Mouse (Mus musculus) cerebral cortex, adult 2 months (tissue): ENCODE data around the gene Kcnj5.

Experiments
- WGBS: fragments of 180-500 bp; shearing (Covaris S2); methylation state at CpG from one replicate; pipeline ENCODE4 v1.1.7; 2018; 5-methylcytosine and 5-hydroxymethylcytosine counted together

Kcnj5 gene

GRCm38 (mm10) chr9:32344051-32344450 is at the start of gene Kcnj5:
Gene Kcnj5 (minus strand): TSS chr9:32344350.
- WGBS: 3% methylated on average over 20 of the region's 20 CpGs

GRCm38 (mm10) chr9:32392716-32393115 is 48.6 kb upstream of the Kcnj5 start:
- WGBS: 84% methylated on average over 6 of the region's 6 CpGs

DNA sequence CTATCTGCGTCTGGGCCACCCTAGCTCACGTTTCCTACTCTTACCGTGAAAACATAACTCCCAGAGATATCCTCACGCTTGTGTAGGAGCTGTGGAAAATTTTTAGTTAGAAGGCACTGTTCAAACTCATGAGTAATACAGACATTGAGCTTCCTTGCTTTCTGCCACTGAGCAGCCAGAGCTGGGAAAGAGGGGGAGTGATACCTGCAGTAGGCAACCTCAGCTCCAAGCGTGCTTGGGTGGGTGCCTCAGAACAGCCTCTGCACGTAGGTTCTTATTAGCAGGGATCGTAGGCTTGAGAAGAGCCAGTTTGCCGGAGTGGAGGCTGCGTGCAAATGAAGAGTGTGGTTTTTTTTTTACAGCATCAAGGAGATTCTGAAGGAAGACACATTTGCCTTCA is 47.6 kb upstream of the Kcnj5 start:
- 48% methylated on average over 9 of the region's 9 CpGs for WGBS

DNA sequence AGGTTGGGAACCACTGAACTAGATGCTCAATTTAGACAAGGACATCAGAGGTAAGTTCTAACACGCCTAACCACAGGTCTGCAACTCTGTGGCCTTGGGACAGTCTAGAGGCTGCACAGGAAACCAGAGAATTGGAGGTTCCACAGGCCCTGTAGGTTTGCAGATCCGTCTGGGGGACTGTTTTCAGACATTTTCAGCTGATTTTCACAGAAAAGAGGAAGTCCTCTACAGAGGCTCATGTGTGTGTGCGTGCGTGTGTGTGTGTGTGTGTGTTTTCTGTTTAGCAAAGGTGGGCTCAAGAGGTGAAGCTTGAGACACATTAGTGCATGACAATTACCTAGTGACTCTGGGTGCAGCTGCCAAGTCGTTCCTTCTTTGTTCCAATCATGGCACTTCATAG is 46.9 kb upstream of the Kcnj5 start:
- WGBS: 86% methylated on average over 5 of the region's 5 CpGs

DNA sequence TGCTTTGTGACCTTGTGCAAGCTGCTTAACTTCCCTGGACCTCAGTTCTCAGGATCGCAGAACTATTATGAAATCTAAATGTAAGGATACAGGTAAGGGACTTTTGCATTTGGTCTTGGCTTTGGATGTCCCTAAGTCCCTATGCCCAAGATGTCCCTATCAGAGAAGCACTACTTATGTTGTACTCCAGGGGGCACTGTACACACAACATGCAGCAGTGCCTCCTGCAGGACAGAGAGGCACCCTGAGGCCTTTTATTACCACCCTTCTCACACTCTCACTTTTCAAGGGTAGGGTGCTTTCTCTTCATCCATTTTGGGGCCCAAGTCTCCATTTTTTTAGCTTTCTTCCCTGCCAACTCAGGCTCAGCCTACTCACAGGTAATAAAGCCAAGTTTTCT is 44.0 kb upstream of the Kcnj5 start:
- WGBS: 89% methylated on average over 1 of the region's 1 CpGs

- WGBS: 87% methylated on average over 4 of the region's 4 CpGs
These were observed 40.8 kb upstream of the Kcnj5 start for GRCm38 (mm10) chr9:32384906-32385305.

- 88% methylated on average over 5 of the region's 5 CpGs for WGBS
These were observed 32.9 kb upstream of the Kcnj5 start for GRCm38 (mm10) chr9:32376863-32377590.

DNA sequence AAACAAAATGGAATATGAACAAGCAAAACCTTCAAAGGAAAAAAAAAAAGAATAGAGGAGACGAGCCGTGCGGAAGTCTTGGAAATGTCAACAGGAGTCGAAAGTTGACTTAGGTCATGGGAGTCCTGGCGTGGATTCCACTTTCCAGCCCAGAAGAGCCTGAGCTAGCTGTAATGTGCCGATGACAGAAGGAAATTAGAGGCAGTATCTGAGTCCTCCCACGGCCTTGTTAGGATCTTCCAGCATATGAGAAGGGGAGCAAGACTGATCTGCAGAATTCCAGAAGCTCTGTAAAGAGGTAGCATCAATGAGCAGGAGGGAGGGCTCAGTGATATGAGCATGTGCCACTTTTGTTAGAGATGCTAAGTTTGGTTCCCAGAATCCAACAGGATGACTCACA is 31.9 kb upstream of the Kcnj5 start:
- WGBS: 77% methylated on average over 7 of the region's 7 CpGs

GRCm38 (mm10) chr9:32373656-32374055 is 29.5 kb upstream of the Kcnj5 start:
- 94% methylated on average over 6 of the region's 6 CpGs for WGBS

DNA sequence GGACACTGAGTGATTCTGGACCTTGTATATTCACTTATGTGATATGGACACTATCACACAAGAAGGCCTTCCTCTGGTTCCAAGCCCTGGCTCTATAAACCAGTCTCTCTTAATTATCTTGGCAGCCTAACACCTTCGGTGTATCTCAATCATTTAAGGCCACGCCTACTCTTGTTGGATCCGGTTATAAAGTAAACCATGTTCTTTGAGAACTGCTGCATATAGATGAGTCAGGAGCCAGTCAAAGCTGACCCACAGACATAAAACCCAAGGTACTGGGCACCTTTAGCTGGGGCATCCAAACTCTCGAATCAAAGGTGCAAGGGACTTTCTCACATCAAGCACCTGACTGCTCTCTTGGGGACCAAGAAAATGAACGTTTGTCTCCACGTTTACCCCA is 28.1 kb upstream of the Kcnj5 start, which contains the start of gene Kcnj1:
Kcnj1 (plus strand) TSS at position 292 of the 400 bp plus-strand sequence.
- 90% methylated on average over 6 of the region's 6 CpGs for WGBS

- WGBS: 32% methylated on average over 6 of the region's 6 CpGs
These were observed 25.2 kb upstream of the Kcnj5 start for GRCm38 (mm10) chr9:32369388-32369787.

DNA sequence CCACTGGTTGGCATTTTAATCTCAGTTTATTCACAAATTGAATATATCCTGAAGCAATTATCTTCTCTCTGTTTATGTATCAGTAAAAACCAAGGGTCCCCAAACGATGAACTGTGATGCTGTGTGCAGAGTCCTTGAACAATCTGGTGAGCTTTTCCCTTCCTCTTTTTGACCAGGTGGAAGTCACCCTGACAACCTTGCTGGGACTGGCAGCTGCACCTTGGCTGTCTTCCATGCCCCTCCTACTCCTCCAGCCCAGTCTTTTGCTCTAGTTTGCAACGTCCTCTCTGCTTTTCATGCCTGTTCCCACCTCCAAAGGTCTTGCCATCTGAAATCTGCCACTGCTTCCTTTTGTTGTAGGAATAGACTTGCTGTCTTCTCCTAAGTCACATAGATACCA is 24.7 kb upstream of the Kcnj5 start:
- WGBS: 38% methylated on average over 2 of the region's 2 CpGs

GRCm38 (mm10) chr9:32360770-32361169 is 16.6 kb upstream of the Kcnj5 start:
- WGBS: 91% methylated on average over 1 of the region's 1 CpGs

GRCm38 (mm10) chr9:32350332-32350731 is 6.2 kb upstream of the Kcnj5 start:
- 5% methylated on average over 6 of the region's 6 CpGs for WGBS

DNA sequence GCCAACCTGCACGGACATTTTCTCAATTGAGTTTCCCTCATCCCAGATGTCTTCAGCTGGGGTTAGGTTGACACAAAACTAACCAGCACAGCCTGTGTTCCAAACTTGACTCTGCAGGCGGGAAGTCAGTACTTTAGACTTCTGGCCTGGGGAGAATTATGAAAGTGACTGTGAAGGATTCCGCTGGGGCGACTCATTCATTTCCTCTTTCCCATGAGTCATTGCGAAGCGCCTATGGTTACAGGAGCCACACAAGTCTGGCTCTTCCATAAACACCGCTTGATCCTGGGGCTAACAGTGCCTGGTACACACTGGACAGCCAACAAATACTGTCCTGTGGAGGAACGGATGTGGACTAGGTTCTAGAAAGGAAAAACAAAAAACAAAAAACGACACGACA is 5.2 kb upstream of the Kcnj5 start:
- WGBS: 89% methylated on average over 10 of the region's 10 CpGs

- WGBS: 75% methylated on average over 8 of the region's 8 CpGs
These were observed 3.9 kb upstream of the Kcnj5 start for GRCm38 (mm10) chr9:32348096-32348495.

DNA sequence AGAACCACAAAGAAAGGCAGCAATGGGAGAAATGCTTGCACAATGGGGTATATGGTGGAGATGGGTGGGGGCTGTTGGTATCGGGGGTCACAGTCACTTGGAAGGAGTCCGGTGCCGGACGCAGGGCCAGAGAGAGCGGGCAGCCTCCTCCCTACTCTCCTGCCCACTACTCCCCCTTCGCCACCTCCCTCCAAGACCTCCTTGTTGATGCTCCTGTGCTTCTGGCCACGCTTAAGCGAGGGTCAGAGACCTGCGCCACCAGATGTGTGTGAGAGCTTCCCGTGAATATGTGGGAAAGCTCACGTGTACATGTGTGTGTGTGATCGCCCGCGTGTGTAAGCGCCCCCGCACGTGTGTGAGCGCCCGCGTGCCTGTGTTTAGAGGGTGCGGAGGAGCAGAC is 339 bp upstream of the Kcnj5 start:
- WGBS: 2% methylated on average over 21 of the region's 21 CpGs

DNA sequence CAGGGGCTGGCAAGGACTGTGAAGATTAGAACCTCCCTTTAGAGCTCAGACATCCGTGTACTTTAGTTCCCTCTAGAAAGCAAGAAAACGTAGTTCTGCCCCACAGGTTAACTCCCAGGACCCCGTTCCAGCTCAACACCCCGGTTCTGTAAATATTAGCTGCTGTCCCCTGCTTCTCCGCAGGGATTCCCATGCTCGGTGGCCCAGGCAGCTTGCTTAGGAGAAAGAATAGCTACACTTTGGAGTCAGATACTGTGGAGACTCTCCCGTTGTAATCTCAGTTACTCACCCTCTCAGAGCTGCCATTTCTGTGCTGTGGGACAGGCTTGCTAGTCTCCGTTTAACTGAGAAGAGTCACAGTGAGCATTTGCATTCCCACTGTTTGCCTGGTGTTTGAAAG is 1.2 kb downstream of the Kcnj5 start:
- 32% methylated on average over 8 of the region's 8 CpGs for WGBS

DNA sequence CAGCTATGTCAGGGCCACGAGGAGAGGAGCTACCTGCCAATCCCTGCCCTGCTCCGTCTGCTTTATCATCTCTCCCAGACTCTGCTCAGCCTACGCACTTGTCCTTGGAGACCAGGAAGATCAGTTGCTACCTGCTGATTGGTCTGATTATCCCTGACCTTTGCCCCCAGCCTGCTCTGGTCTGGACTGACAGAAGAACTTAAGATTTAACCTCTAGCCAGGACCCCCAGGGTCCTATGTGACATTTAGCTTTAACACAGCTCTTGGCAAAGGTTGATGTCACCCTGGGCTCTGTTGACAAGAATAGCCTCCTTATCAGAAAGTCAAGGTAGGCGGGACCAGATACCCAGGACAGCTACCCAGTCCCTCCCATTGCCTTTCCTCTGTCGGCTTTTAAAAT is 3.3 kb downstream of the Kcnj5 start:
- WGBS: 76% methylated on average over 5 of the region's 5 CpGs

- WGBS: 87% methylated on average over 13 of the region's 13 CpGs
These were observed 8.6 kb downstream of the Kcnj5 start for GRCm38 (mm10) chr9:32335389-32336150.

GRCm38 (mm10) chr9:32331162-32331561 is 13.0 kb downstream of the Kcnj5 start:
- WGBS: 58% methylated on average over 5 of the region's 5 CpGs

DNA sequence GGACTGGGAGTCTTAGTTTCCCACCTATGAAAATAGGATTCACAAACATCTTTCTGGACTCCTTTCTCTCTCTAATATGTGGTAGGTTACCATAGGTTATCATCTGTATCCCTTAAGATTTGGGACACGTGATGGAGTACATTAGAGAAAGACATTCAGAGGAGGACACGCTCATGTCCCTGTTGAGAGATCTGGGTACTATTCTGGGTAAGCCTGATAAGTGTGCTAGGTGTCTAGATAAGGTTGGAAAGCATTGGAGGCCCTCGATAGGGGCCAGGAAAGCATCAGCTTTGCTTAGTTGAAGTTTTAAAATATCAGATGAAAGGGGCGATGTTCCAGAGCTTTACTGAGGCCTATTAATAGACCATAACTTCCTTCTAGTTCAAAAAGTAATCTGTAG is 15.4 kb downstream of the Kcnj5 start:
- 87% methylated on average over 4 of the region's 4 CpGs for WGBS

GRCm38 (mm10) chr9:32323610-32324009 is 20.5 kb downstream of the Kcnj5 start:
- 79% methylated on average over 7 of the region's 7 CpGs for WGBS
